Mouse (Mus musculus) erythroid progenitor cell, adult 5-6 weeks (primary cell): ENCODE measurements around the gene Nfib. TPM values are rescaled to one million over a fixed set of nuclear protein-coding genes. Genes with fewer than 3 reads are reported as not detected.

Experiments
- ATAC-seq: replicated peaks from 2 replicates; pipeline ENCODE4 v1.8.0; 2016; ENCODE audit warnings: moderate number of reproducible peaks, mild to moderate bottlenecking, moderate TSS enrichment, inconsistent platforms; ENCODE audit not compliant: poor library complexity, low FRiP score, severe bottlenecking
- total RNA-seq, 2 experiments: library from RNA; stranded (forward) in 1 of 2; stranded (reverse) in 1 of 2; fragments of 150-400 nt in 1 of 2; fragments of 186-747, 209-891 nt in 1 of 2; gene quantifications; 2 replicates each; pipeline versions ENCODE4 v1.2.3 to v1.2.4; 2015 to 2017; ENCODE audit warnings: low replicate concordance in 2 of 2

Gene Nfib
- total RNA-seq (2015; ENCODE audit: low replicate concordance): 1.3 TPM in 1 of 2 replicates, not detected in the other
- total RNA-seq (2017; ENCODE audit: low replicate concordance): not detected in 2 replicates

- no peak for ATAC-seq
Measured at GRCm38 (mm10) chr4:82704841-82705794, at the start of gene Nfib. Nfib (minus strand) TSS chr4:82705750.

- ATAC-seq: no peak
Measured at GRCm38 (mm10) chr4:82735764-82736163, 30.2 kb upstream of the Nfib start.

GRCm38 (mm10) chr4:82734765-82735481 lies 29.4 kb upstream of the Nfib start:
- ATAC-seq: no peak

DNA sequence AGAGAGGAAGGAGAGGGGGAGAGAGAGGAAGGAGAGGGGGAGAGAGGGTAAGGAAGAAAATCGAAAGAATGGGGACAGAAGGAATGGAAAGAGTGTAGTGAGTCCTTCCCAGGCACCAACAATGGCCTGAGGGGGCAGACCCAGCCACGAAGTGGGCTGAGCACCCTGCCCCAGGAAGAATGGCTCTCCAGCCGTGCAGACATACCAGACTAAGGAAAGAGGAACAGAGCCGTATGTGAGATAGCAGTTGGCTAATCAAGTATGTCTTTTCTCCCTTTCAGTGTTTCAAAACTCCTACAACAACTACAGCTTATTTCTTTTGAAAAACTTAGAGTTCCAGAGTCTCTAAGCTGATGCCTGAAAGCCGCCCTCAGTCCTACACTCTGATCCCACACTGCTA lies 28.8 kb upstream of the Nfib start:
- ATAC-seq: no peak

DNA sequence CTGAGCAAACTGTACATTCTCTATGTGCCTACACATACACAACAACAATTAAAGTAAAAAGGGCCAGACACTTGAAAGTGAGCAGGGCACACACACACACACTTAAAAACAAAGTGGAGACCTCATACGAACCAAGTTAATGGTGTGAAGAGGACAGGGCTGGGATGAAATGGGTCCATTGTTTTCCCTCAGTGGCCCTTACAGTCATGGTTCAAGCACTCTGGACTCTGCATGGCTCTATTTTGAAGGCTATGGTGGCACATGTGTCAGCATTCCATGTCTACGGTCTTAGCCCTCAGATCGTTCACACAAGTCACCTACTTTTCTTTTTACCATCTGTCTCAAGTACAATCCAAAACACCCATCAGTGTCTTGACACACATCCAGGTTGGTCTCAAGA lies 28.1 kb upstream of the Nfib start:
- no peak for ATAC-seq

GRCm38 (mm10) chr4:82730248-82730887 lies 24.8 kb upstream of the Nfib start:
- no peak for ATAC-seq

- ATAC-seq: no peak
Measured at GRCm38 (mm10) chr4:82724058-82724457, 18.5 kb upstream of the Nfib start.

DNA sequence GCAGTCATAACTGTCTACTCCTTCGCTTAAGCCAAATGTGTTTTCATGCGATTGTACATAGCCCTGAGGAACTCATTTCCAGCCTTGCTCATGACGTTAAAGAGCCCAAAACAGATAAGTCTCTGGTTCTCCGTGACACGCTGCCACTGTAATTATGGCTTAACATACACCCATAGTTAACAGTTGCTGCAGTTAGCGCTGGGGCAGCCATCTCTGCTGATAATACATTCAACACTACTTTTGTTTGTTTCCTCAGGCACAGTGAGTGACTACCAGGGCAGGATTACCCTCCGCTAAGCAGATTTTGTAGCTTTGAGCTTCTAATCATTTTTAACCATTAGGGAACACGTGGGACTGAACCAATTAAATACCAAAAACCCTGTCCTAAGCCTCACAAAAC lies 17.5 kb upstream of the Nfib start:
- no peak for ATAC-seq

DNA sequence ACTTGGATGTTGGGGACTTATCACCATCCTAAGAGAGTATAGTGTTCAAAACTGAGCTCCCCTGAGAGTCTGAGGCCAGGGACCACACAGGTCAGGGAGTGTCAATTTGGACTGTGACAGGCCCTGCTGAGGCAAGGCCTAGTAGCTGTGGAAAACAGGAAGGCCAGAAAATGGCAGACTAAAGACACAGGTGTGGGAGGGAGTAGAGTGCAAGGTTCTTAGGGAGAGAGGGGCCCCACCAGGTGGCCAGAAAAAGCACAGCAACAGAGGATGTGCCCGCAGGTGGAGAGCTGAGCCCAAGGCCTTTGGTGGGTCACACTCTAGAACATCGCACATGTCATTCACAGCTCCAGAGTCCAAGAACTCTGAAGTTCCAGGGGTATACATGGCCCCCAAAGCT lies 10.3 kb upstream of the Nfib start:
- no peak for ATAC-seq

DNA sequence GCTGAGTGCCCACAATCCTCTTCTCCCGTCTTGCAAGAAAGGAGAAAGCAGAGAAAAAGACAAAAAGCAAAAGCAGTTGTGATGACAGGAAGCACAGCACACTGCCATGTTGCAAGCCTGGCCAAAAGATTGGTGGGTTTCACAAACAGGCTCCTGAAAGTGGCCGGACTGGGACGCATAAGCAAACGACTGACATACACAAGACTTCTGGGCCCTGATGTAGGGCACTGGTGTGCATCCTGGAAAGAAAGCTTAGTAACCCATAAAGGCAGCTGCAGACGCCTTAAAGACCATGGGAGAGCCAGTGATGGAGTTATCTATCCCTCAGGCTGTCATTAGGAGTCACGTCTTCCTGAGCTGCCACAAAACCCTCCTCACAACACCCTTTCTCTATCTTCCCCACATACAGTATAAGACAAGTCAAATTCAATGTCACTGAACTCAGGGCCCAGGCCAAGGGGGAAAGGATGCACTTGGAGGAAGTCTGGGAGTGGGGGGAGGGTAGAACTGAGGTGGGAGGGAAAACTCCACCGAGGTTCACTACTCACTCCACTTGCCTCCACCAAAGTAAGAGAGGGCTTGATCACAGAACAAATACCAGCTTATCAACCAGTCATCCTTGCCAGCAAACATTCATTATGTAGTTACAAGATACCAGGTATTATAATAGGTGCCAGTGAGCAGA lies 6.2 kb upstream of the Nfib start:
- ATAC-seq: no peak

DNA sequence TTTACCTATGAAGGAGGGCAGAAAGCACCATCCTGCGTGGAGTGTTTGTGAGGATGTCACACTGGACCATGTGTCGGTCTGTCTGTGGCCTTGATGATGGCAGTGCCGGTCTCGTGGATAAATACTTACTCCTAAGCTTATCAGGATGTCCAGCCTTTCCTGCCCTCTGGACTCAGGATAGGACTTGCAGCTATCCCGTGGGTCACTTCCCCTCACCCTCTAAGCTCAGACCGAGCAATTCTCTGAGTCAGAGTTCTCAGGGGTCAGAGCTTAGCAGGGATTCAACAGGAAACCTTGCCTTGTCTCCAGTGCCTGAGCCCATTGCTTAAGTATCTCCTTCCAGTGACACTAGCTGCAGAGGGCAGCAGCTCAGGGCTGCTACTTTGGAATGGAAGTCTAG lies 4.1 kb upstream of the Nfib start:
- no peak for ATAC-seq

GRCm38 (mm10) chr4:82706012-82706411 lies 462 bp upstream of the Nfib start:
- no peak for ATAC-seq

DNA sequence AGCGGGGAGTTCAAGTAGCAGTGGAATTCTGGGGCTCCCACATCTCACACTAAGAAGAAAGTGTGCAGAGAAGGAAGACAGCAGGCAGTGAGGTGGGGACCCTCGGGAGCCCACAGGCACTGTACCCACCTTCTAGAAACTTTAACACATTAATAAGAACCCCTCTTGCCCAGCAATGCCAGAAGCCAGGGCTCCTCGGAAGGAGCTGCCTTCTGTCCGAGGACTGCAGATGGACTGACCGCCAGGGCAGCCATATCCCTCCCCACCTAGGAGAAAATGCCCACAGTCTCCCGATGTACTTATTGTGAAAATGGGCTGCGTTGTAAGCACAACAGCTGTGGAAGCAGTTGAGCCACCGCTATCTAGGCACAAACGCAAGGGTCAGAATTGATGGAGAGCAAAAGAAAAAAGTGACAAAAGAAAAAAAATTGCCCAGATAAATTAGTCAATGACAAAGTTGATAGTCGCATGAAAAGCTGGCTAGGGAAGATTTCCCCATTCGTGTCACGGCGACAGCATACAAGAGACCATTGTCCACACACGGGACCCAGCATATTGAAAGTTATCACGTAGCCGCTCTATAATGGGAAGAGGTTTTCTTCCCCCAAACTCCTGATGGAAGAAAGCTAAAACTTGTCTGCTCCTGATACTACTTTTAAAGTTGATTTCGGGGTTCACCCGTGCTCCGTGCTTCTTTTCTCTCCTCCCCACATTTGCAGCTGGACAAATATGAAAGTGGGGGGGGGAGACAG lies 1.3 kb downstream of the Nfib start:
- ATAC-seq: no peak

DNA sequence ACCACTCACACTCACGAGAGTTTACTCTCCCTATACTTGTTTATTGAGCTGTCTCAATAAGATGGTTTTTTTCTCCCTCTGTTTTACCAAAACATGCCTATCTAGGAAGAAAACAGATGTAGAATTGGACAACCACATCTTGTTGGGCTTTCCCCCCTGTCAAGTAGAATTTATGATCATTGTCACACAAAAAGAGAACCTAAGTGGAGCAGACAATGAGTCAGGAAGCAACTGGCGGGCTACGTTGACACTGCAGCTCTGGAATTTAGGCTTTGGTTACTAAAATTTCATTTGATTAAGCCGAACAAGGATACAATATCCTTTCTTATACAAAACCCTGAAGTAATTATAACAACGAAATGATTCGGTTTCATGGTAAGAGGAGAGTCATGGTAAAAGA lies 2.7 kb downstream of the Nfib start:
- ATAC-seq: no peak

- ATAC-seq: no peak
Measured at GRCm38 (mm10) chr4:82699504-82699903, 6.0 kb downstream of the Nfib start.

- ATAC-seq: no peak
Measured at GRCm38 (mm10) chr4:82698616-82699015, 6.9 kb downstream of the Nfib start.

- no peak for ATAC-seq
Measured at GRCm38 (mm10) chr4:82697151-82697550, 8.4 kb downstream of the Nfib start.

DNA sequence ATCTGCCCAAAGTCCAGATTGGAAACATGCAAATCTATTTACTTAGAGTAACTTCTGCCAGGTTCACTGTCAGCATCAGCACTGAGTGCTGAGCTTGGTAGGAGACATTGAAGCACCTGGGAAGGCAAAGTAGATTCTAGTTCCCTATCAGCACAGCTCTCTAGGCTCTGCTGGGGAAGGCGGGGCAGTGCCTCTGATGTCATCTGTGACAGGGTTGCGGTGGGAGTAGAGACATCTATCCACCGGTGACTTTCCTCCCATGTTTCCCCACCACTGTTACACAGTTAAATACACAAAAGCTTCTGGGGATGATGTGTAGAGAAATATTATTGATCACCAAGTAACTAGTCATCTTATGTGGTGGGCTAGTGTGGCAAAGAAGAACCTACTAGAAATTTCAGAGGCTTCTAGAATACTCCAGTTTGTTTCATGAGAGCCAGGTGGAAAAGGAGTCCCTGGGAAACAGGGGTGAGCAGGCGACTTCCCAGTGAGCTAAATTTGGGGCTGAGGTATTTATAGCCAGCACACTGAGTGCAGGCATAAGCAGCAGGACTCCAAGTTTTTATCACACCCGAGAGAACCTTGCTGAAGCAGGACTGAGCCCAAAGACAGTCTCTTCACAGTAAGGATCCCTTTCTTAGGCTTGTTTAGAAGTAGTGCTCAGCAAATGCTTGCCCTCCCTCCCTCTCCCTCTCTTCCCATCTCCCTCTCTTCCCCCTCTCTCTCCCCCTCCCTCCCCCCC lies 9.6 kb downstream of the Nfib start:
- no peak for ATAC-seq

GRCm38 (mm10) chr4:82692009-82692326 lies 13.6 kb downstream of the Nfib start:
- ATAC-seq: no peak
